Mouse (Mus musculus) heart, adult 18-20 months (tissue): ENCODE data around the gene Ccdc85b. TPM values are rescaled to one million over a fixed set of nuclear protein-coding genes. Genes with fewer than 3 reads are reported as not detected.

Experiments
- total RNA-seq, 2 experiments: library from RNA; stranded (reverse); gene quantifications; 2 replicates each; pipeline ENCODE4 v1.2.3; 2021

Ccdc85b gene
- total RNA-seq, 2 experiments from 2014 or later, result 6.0 to 6.7 TPM

Other genes starting within 250 kb of the Ccdc85b start
- gene Pacs1, start 184.8 kb downstream of the Ccdc85b start, total RNA-seq, result 10 to 100 TPM; 21.8 to 22.7 TPM
- 100 to 1,000 TPM; 118 to 119 TPM for gene Sf3b2, start 162.4 kb downstream of the Ccdc85b start, total RNA-seq
- gene Gal3st3, start 159.6 kb downstream of the Ccdc85b start, total RNA-seq, result 10 to 100 TPM; 21.9 to 22.4 TPM
- not detected for gene Catsper1, start 122.2 kb downstream of the Ccdc85b start, total RNA-seq
- gene Cst6, start 108.3 kb downstream of the Ccdc85b start, total RNA-seq, result 10 to 100 TPM; 17.3 to 21.4 TPM
- 10 to 100 TPM; 18.8 to 19.7 TPM for gene Eif1ad, start 91.2 kb downstream of the Ccdc85b start, total RNA-seq
- gene Banf1, start 90.7 kb downstream of the Ccdc85b start, total RNA-seq, result 100 to 1,000 TPM; 121 to 125 TPM
- gene Sart1, start 69.2 kb downstream of the Ccdc85b start, total RNA-seq, result 10 to 100 TPM; 47.8 to 48.1 TPM
- gene Tsga10ip, start 55.4 kb downstream of the Ccdc85b start, total RNA-seq, result under 1 TPM in 1 of 2 experiments, not detected in 1; 0.59 TPM
- gene Drap1, start 32.9 kb downstream of the Ccdc85b start, total RNA-seq, result 100 to 1,000 TPM; 301 to 320 TPM
- 10 to 100 TPM; 32.1 to 38.3 TPM for gene AI837181, start 32.8 kb downstream of the Ccdc85b start, total RNA-seq
- gene Fosl1, start 10.3 kb downstream of the Ccdc85b start, total RNA-seq, result not detected
- 10 to 100 TPM; 50.9 to 54.3 TPM for gene Fibp, start 2.7 kb upstream of the Ccdc85b start, total RNA-seq
- 1 to 10 TPM in 1 of 2 experiments, under 1 TPM in 1; 0.25 to 1.5 TPM for gene Ctsw, start 10.6 kb upstream of the Ccdc85b start, total RNA-seq
- gene Efemp2, start 16.1 kb upstream of the Ccdc85b start, total RNA-seq, result 1 to 10 TPM; 7.2 to 7.9 TPM
- gene Mus81, start 30.5 kb upstream of the Ccdc85b start, total RNA-seq, result 10 to 100 TPM; 16.9 to 24.2 TPM
- 100 to 1,000 TPM; 184 to 211 TPM for gene Cfl1, start 32.6 kb upstream of the Ccdc85b start, total RNA-seq
- under 1 TPM; 0.35 to 0.57 TPM for gene 1700020D05Rik, start 45.9 kb upstream of the Ccdc85b start, total RNA-seq
- gene Snx32, start 52.6 kb upstream of the Ccdc85b start, total RNA-seq, result 1 to 10 TPM; 4.2 to 4.3 TPM
- not detected for gene Ovol1, start 102.8 kb upstream of the Ccdc85b start, total RNA-seq
- 1 to 10 TPM; 2.8 to 4.3 TPM for gene Ap5b1, start 110.1 kb upstream of the Ccdc85b start, total RNA-seq
- 10 to 100 TPM; 56.5 to 59.3 TPM for gene Rnaseh2c, start 144.0 kb upstream of the Ccdc85b start, total RNA-seq
- gene Kat5, start 152.3 kb upstream of the Ccdc85b start, total RNA-seq, result 10 to 100 TPM; 20.5 to 31.3 TPM
- 10 to 100 TPM; 25.4 to 30.2 TPM for gene Rela, start 179.6 kb upstream of the Ccdc85b start, total RNA-seq
- gene Sipa1, start 205.8 kb upstream of the Ccdc85b start, total RNA-seq, result 10 to 100 TPM; 20.3 to 24.1 TPM
- 10 to 100 TPM; 21.5 to 25.2 TPM for gene Map3k11, start 230.8 kb upstream of the Ccdc85b start, total RNA-seq
- 10 to 100 TPM; 17.3 to 18.4 TPM for gene Pcnx3, start 231.0 kb upstream of the Ccdc85b start, total RNA-seq
- not detected for gene Kcnk7, start 246.5 kb upstream of the Ccdc85b start, total RNA-seq